Mouse (Mus musculus) cerebellum, adult 2 months (tissue): ENCODE results near the gene Uvrag.

Experiments used
- CTCF ChIP-seq: fragments of 200-500 bp; IDR thresholded peaks from 2 replicates; pipeline ENCODE4 v1.5.1; 2011; ENCODE audit warnings: low read depth, mild to moderate bottlenecking, control low read depth, low read length, moderate library complexity, borderline replicate concordance; ENCODE audit not compliant: insufficient read depth
- POLR2A ChIP-seq: fragments of 200-500 bp; IDR thresholded peaks from 2 replicates; pipeline ENCODE4 v1.6.1; 2011; ENCODE audit warnings: low read length, control low read depth, borderline replicate concordance; ENCODE audit not compliant: insufficient read depth

DNA sequence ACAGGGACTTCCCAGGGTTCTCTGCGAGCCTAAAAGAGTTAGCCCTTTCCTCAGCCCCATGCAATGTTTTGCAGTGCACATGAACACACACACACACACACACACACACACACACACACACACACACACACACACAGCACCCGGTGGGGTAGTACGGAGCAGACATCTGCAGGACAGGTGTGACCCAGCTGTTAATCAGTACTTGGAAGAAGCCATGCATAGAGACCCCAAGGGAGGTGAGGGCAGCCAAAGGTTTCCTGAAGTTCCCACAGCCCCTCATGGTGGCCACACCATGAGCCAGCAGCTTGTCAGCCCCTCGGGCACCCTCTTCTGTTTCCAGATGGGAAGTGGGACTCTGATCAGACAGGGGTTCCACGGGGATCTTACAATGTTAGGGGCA lies 277.9 kb downstream of the Uvrag start:
- TF ChIP-seq CTCF (no peak), POLR2A (no peak)
